In genomic region chr13:38089449-38089848, GRCm38 (mm10) we compare ENCODE assay signal across 23 mouse cellular contexts. TPM values are rescaled to one million over a fixed set of nuclear protein-coding genes. Genes with fewer than 3 reads are reported as not detected.
DNase-seq lines count a peak whose midpoint lies in the region; ATAC-seq and TF ChIP-seq lines count a peak whose summit lies in the region.
"Had no signal": no experiment of that assay in that cellular context is flagged by ENCODE, and none has a peak within 500 bp of the region (broad histone marks: within the 10 kb centered on the region; RNA-seq: fewer than 3 reads in every experiment).

No protein-coding gene starts in this region.

- peak overlapping the region; percentile 85 for H3K27ac ChIP-seq in intestine, embryonic 15.5 days
- H3K27ac ChIP-seq in liver, embryonic 16.5 days (ENCODE audit: low read length), result peak overlapping the region; percentile 18
- H3K27ac ChIP-seq in cerebellum, adult 2 months (ENCODE audit: insufficient read depth, low read length), result no peak overlapping the region
- H3K27ac ChIP-seq: embryonic facial prominence, embryonic 15.5 days; forebrain, embryonic 10.5 days; heart, adult 2 months; midbrain, embryonic 12.5 days had no signal

- peak overlapping the region; percentile 45 for H3K4me2 ChIP-seq in intestine, embryonic 15.5 days (replicated peaks)
- H3K4me2 ChIP-seq in liver, embryonic 16.5 days (ENCODE audit: low read depth, low read length), result no peak overlapping the region
- H3K4me2 ChIP-seq: embryonic facial prominence, embryonic 15.5 days; midbrain, embryonic 12.5 days had no signal

- peaks cover 8% of the 10 kb centered on the region for H3K4me1 ChIP-seq in intestine, embryonic 15.5 days (replicated peaks)
- peaks cover 4% of the 10 kb centered on the region; the same call in 1 of the 2 replicates for H3K4me1 ChIP-seq in liver, embryonic 16.5 days (ENCODE audit: control insufficient read depth, low read depth, low read length)
- H3K4me1 ChIP-seq in cerebellum, adult 2 months (ENCODE audit: control insufficient read depth, insufficient read depth, low read length), result no peaks in the 10 kb centered on the region
- H3K4me1 ChIP-seq: embryonic facial prominence, embryonic 15.5 days; forebrain, embryonic 10.5 days; midbrain, embryonic 12.5 days had no signal

- TF ChIP-seq POLR2A in cerebellum, adult 2 months (IDR thresholded peaks at IDR 0.05; ENCODE audit: borderline replicate concordance, insufficient read depth, low read length), result no peak

- DNase-seq in A20 (ENCODE audit: low read depth, low spot score), result peak; percentile 14
- DNase-seq in thymus, postnatal 10 days (ENCODE audit: low spot score in 2 of 2), result peak; percentile 8 to 10
- DNase-seq in lung, adult 18-20 months, result no peak
- DNase-seq in cerebellum, adult 2 months, result no peak
- no peak for DNase-seq in retina, embryonic 14.5 days (ENCODE audit: low spot score)
- DNase-seq: cerebellum, postnatal 10 days; embryo, embryonic 11 days; gastrocnemius, postnatal 14 days; heart, adult 2 months; heart, postnatal 36 days; layer of hippocampus, postnatal 36 days; lung, adult 2 months; lung, postnatal 36 days; retina, postnatal 1 day; right cerebral cortex, postnatal 4 days had no signal

- TF ChIP-seq CTCF in cerebellum, adult 2 months (IDR thresholded peaks at IDR 0.05; ENCODE audit: borderline replicate concordance, insufficient read depth, low read depth, low read length), result no peak

- no peaks in the 10 kb centered on the region for H3K36me3 ChIP-seq in intestine, embryonic 15.5 days
- H3K36me3 ChIP-seq in liver, embryonic 16.5 days (ENCODE audit: control insufficient read depth, insufficient read depth), result no peaks in the 10 kb centered on the region
- H3K36me3 ChIP-seq: embryonic facial prominence, embryonic 15.5 days; forebrain, embryonic 10.5 days; G1E; midbrain, embryonic 12.5 days had no signal

- H3K9me3 ChIP-seq in intestine, embryonic 15.5 days, result no peaks in the 10 kb centered on the region
- H3K9me3 ChIP-seq in liver, embryonic 16.5 days (replicated peaks; ENCODE audit: control insufficient read depth, low read length), result no peaks in the 10 kb centered on the region
- H3K9me3 ChIP-seq: embryonic facial prominence, embryonic 15.5 days; forebrain, embryonic 10.5 days; G1E; midbrain, embryonic 12.5 days had no signal

- H3K27me3 ChIP-seq in intestine, embryonic 15.5 days (replicated peaks), result no peaks in the 10 kb centered on the region
- H3K27me3 ChIP-seq in liver, embryonic 16.5 days (ENCODE audit: control insufficient read depth, insufficient read depth, low read depth, low read length), result no peaks in the 10 kb centered on the region
- H3K27me3 ChIP-seq in cerebellum, adult 2 months (ENCODE audit: control insufficient read depth, insufficient read depth, low read length), result no peaks in the 10 kb centered on the region
- H3K27me3 ChIP-seq: embryonic facial prominence, embryonic 15.5 days; midbrain, embryonic 12.5 days had no signal

- ATAC-seq in intestine, embryonic 15.5 days, result peak; percentile 86
- peak; percentile 55 for ATAC-seq in liver, embryonic 16.5 days (ENCODE audit: low read depth)
- ATAC-seq: hindbrain, embryonic 16.5 days had no signal

- H3K9ac ChIP-seq in intestine, embryonic 15.5 days, result no peak overlapping the region
- H3K9ac ChIP-seq in liver, embryonic 16.5 days (ENCODE audit: low read depth, low read length), result no peak overlapping the region
- H3K9ac ChIP-seq: embryonic facial prominence, embryonic 15.5 days; midbrain, embryonic 12.5 days had no signal

- no peak overlapping the region for H3K4me3 ChIP-seq in intestine, embryonic 15.5 days (replicated peaks)
- no peak overlapping the region for H3K4me3 ChIP-seq in liver, embryonic 16.5 days (ENCODE audit: low read depth, low read length)
- no peak overlapping the region for H3K4me3 ChIP-seq in cerebellum, adult 2 months (replicated peaks; ENCODE audit: insufficient read depth, low read depth, low read length)
- H3K4me3 ChIP-seq: embryonic facial prominence, embryonic 15.5 days; forebrain, embryonic 10.5 days; heart, adult 2 months; midbrain, embryonic 12.5 days; myocyte had no signal

- 66% methylated on average over 6 of the region's 6 CpGs for WGBS in intestine, embryonic 15.5 days
- WGBS in liver, embryonic 16.5 days (ENCODE audit: insufficient replicate concordance), result 58% methylated on average over 6 of the region's 6 CpGs
- 87% methylated on average over 6 of the region's 6 CpGs for WGBS in cerebellum, adult 2 months

RNA-seq across cellular contexts. Expression of gene Cage1, which starts 52.6 kb away (rescaled TPM):
- polyA plus RNA-seq in intestine, embryonic 15.5 days (2015; fragmentation: Nextera tagmentation; extraction: Ambion mirVana), result 0.62 and 0.89 TPM in 2 replicates
- 0.25 and 0.40 TPM in 2 replicates for polyA plus RNA-seq in liver, embryonic 16.5 days (2015; fragmentation: Nextera tagmentation; extraction: Ambion mirVana)
- 0.73 and 0.82 TPM in 2 replicates for polyA plus RNA-seq in cerebellum, adult 2 months (2012; rRNA removed)

RNA-seq across cellular contexts. Expression of gene Riok1, which starts 52.7 kb away (rescaled TPM):
- polyA plus RNA-seq in intestine, embryonic 15.5 days (2015; fragmentation: Nextera tagmentation; extraction: Ambion mirVana), result 40.1 and 45.9 TPM in 2 replicates
- 18.1 and 18.8 TPM in 2 replicates for polyA plus RNA-seq in liver, embryonic 16.5 days (2015; fragmentation: Nextera tagmentation; extraction: Ambion mirVana)
- polyA plus RNA-seq in cerebellum, adult 2 months (2012; rRNA removed), result 33.1 and 34.0 TPM in 2 replicates

Comparison
In these comparisons a context has a peak if more than half of its experiments do, and no peak if none do; other contexts are left out.
1. DNase-seq: peak in A20 (single experiment) and thymus, postnatal 10 days (2 of 2); none in lung, adult 18-20 months (0 of 2), cerebellum, adult 2 months (0 of 2) and retina, embryonic 14.5 days (single experiment).